Mouse (Mus musculus) forebrain, embryonic 10.5 days (tissue): Measurements from ENCODE around the gene Stk33. TPM values are rescaled to one million over a fixed set of nuclear protein-coding genes. Genes with fewer than 3 reads are reported as not detected.

Source experiments
- DNase-seq: peaks from one replicate; pipeline ENCODE4 v3.0.0-alpha.2; 2017; ENCODE audit warnings: low spot score; ENCODE audit errors: extremely low spot score
- H3K27ac ChIP-seq: fragments of 300-500 bp; sonication (generic); 2 replicates; pipeline ENCODE4 v1.5.1; 2016; ENCODE audit warnings: mild to moderate bottlenecking
- H3K27me3 ChIP-seq: fragments of 300-500 bp; sonication (generic); 2 replicates; pipeline ENCODE4 v1.6.1; 2016; ENCODE audit warnings: mild to moderate bottlenecking; ENCODE audit not compliant: poor library complexity, severe bottlenecking
- H3K36me3 ChIP-seq: fragments of 300-500 bp; sonication (generic); replicated peaks from 2 replicates; pipeline ENCODE4 v1.6.1; 2016; ENCODE audit warnings: mild to moderate bottlenecking, moderate library complexity
- H3K4me1 ChIP-seq: fragments of 300-500 bp; sonication (generic); 2 replicates; pipeline ENCODE4 v1.6.1; 2016
- H3K4me3 ChIP-seq: fragments of 300-500 bp; sonication (generic); 2 replicates; pipeline ENCODE4 v1.5.1; 2016; ENCODE audit warnings: mild to moderate bottlenecking, moderate library complexity
- H3K9me3 ChIP-seq: fragments of 300-500 bp; sonication (generic); 2 replicates; pipeline ENCODE4 v1.6.1; 2016; ENCODE audit warnings: mild to moderate bottlenecking, moderate library complexity
- WGBS: fragments of 180-500 bp; shearing (Covaris S2); methylation state at CpG from one replicate; pipeline ENCODE4 v1.1.7; 2016; 5-methylcytosine and 5-hydroxymethylcytosine counted together
- polyA plus RNA-seq: library from polyadenylated mRNA; unstranded; fragments of >200 nt; fragmentation: Nextera tagmentation; extraction: Ambion mirVana; gene quantifications from 2 replicates; pipeline ENCODE4 v1.2.1, GENCODE M21; 2016

Gene Stk33
- polyA plus RNA-seq, 1 experiment from 2014 or later, result 4.8 TPM

DNA sequence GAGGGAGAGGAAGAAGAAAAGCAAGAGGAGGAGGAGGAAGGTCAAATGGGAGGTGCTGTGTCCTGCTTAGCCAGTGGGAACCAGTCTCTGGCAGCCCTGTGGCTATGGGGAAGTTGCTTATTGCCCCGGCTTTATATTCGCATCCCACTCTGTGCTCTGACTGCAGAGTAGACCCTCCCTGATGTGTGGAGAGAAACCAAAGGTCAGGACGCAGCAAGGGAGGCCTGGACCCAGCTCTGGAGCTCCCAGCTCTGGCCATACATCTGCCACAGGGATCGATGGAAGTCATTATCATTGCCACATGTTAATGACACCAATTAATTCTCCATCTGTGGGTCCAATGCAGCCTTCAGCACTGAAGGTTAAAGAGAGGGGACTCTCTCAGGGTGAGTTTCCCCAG lies 171.5 kb downstream of the Stk33 start:
- WGBS, result 75% methylated on average over 4 of the region's 4 CpGs
- Histone ChIP-seq H3K36me3 (no peaks in the 10 kb centered on the region), H3K4me3 (no peak overlapping the region), H3K27me3 (peaks cover 26% of the 10 kb centered on the region), H3K9me3 (no peaks in the 10 kb centered on the region), H3K4me1 (peaks cover 14% of the 10 kb centered on the region; the same call in 1 of the 2 replicates), H3K27ac (no peak overlapping the region)
- DNase-seq, result no peak

GRCm38 (mm10) chr7:109266181-109266580 lies 172.7 kb downstream of the Stk33 start:
- Histone ChIP-seq H3K4me3 (no peak overlapping the region), H3K9me3 (no peaks in the 10 kb centered on the region), H3K36me3 (no peaks in the 10 kb centered on the region), H3K27me3 (peaks cover 33% of the 10 kb centered on the region), H3K27ac (no peak overlapping the region), H3K4me1 (peaks cover 14% of the 10 kb centered on the region; the same call in 1 of the 2 replicates)
- DNase-seq, result no peak
- WGBS, result 41% methylated on average over 1 of the region's 1 CpGs

- no peak overlapping the region for H3K27ac ChIP-seq
- H3K9me3 ChIP-seq, result no peaks in the 10 kb centered on the region
- H3K4me1 ChIP-seq, result peaks cover 14% of the 10 kb centered on the region; the same call in 1 of the 2 replicates
- no peak for DNase-seq
- no peaks in the 10 kb centered on the region for H3K36me3 ChIP-seq
- H3K27me3 ChIP-seq, result peaks cover 39% of the 10 kb centered on the region
- WGBS, result 91% methylated on average over 5 of the region's 5 CpGs
- no peak overlapping the region for H3K4me3 ChIP-seq
These were observed 173.3 kb downstream of the Stk33 start for GRCm38 (mm10) chr7:109265606-109266005.

DNA sequence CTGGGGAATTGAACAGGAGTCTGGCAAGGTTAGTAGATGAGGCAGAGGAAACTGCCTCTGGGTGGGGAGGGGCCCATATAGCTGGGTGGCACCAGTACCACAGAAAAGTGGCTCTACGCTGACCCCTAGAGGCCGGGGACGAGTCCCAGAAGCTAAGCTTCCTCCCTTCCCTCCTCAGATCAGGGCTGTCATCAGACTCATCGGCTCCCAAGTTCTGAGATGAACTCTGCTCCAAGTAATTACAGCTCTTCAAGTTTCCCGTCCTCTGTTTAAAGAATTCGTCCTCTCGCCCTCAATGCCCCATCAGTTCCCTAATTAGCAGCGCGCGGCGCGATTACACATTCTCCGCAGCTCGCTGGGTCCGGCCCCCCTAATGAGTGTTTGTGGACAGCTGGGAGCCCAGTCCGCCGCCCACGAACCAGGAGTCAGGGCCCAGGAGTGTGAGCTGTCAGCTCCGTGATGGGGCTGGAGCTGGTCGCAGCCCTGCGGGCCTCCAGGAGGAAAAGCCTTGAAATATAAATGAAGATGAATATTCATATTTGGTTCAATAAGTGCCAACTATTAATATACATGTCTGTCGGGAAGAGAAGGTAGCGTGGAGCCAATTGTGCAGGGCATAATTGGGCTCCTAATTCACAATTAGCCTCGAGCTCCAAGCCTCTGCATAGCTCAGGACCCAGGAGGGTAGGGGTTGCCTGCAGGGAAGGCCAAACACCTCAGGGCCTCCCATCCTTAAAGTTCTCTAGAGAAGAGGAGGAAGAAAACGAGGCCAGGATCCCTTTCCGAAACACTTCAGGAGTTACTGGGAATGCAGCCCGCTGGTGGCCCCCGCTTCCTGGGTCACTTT lies 183.2 kb downstream of the Stk33 start:
- Histone ChIP-seq H3K9me3 (no peaks in the 10 kb centered on the region), H3K27ac (peak overlapping the region; percentile 4; the same call in 1 of the 2 replicates), H3K4me3 (peak overlapping the region; percentile 29), H3K36me3 (no peaks in the 10 kb centered on the region), H3K4me1 (peaks cover 30% of the 10 kb centered on the region), H3K27me3 (peaks cover 94% of the 10 kb centered on the region)
- 20% methylated on average over 28 of the region's 28 CpGs for WGBS
- peak; percentile 67 for DNase-seq

DNA sequence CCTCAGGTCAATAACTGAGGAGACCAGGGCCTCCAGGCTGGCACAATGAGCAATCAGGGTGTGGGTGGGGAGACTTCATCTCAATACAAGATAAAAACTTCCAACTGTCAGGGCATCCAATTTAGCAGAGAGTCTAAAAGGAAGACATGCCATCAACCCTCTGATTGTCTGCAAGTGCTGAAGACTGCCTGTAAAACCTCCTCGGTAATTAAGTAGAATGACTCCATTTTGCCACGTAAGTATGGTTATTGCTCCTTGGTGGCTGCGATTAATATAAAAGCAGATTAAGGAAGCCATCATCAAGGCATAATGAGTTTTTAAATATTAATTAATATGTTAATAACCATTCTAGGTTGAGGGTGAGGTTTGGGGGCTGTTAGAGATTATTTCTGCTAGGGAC lies 187.5 kb downstream of the Stk33 start:
- H3K27me3 ChIP-seq, result peaks cover 84% of the 10 kb centered on the region
- H3K4me3 ChIP-seq, result no peak overlapping the region
- no peaks in the 10 kb centered on the region for H3K36me3 ChIP-seq
- peaks cover 32% of the 10 kb centered on the region for H3K4me1 ChIP-seq
- no peaks in the 10 kb centered on the region for H3K9me3 ChIP-seq
- WGBS, result 92% methylated on average over 3 of the region's 3 CpGs
- no peak for DNase-seq
- no peak overlapping the region for H3K27ac ChIP-seq

DNA sequence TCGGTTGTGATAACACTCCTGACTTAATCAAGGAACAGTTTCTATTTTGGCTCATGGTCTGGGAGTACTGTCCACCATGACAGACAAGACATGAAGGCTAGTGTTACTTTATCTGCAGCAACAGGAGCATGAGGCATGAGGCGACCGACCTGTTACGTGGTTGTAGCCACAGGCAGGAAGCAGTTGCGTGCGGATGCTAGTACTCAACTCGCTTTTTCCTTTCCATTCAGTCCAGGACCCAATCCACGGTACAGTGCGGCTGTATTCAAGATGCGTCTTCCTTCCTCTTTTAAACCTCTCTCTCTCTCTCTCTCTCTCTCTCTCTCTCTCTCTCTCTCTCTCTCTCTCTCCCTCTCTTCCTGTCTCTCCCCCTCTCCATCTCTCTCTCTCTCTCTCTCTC lies 194.1 kb downstream of the Stk33 start:
- peaks cover 83% of the 10 kb centered on the region for H3K27me3 ChIP-seq

DNA sequence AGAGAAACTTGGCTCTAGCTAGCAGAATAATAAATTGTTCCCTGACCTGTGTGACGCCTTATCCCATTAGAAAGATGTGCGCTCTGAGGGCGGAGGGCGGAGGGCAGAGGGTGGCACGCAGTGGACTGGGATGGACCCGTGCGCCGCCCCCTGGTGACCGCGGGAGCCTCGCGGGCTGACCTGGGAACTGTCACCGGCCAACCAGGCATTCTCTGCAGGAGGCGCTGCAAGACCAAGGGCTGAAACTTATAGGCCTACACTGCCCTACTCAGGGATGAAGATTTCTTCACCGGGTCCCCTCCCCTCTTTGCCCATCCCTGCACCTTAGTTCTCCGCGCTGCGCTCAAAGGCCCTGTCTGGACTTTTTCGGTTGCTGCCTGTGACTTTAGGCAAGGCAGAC lies 197.6 kb downstream of the Stk33 start:
- H3K27ac ChIP-seq, result no peak overlapping the region
- H3K4me3 ChIP-seq, result no peak overlapping the region

More for the DNA sequence above, 194.1 kb downstream of the Stk33 start:
- WGBS, result 95% methylated on average over 10 of the region's 10 CpGs
- H3K4me1 ChIP-seq, result peaks cover 25% of the 10 kb centered on the region
- DNase-seq, result no peak
- H3K9me3 ChIP-seq, result no peaks in the 10 kb centered on the region
- no peak overlapping the region for H3K27ac ChIP-seq
- no peaks in the 10 kb centered on the region for H3K36me3 ChIP-seq
- H3K4me3 ChIP-seq, result no peak overlapping the region

GRCm38 (mm10) chr7:109239346-109239745 lies 199.5 kb downstream of the Stk33 start:
- no peak overlapping the region for H3K4me3 ChIP-seq
- 0 out of 2 replicates have a peak overlapping the region, but pooled peaks have one; percentile 40 for H3K27ac ChIP-seq
- WGBS, result 65% methylated on average over 1 of the region's 1 CpGs
- H3K4me1 ChIP-seq, result peaks cover 52% of the 10 kb centered on the region
- no peaks in the 10 kb centered on the region for H3K36me3 ChIP-seq
- H3K27me3 ChIP-seq, result peaks cover 97% of the 10 kb centered on the region
- DNase-seq, result no peak
- H3K9me3 ChIP-seq, result peaks cover 5% of the 10 kb centered on the region; the same call in 1 of the 2 replicates

More for the DNA sequence above, 197.6 kb downstream of the Stk33 start:
- peaks cover 36% of the 10 kb centered on the region for H3K4me1 ChIP-seq
- no peak for DNase-seq
- 8% methylated on average over 19 of the region's 19 CpGs for WGBS
- H3K9me3 ChIP-seq, result peaks cover 5% of the 10 kb centered on the region; the same call in 1 of the 2 replicates
- H3K36me3 ChIP-seq, result no peaks in the 10 kb centered on the region
- H3K27me3 ChIP-seq, result peaks cover 92% of the 10 kb centered on the region

DNA sequence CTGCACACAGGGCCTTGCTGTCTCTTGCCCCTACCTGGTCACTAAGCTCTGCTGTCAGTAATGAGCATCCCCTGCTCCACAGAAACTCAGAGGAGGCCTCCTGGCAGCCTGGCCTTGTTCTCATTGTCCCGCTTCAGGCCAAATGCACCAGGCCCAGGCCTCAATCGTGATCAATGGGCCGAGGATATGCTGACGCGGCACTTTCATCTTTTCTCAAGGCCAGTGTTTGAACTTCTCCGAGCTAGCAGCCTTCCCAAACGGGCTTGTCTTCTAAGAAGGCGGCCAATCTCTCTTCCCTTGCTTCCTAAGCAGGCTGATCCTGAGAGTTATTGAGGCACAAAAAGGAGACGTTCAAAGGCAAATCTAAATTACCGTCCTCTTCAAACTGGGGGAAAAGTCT lies 200.2 kb downstream of the Stk33 start:
- WGBS, result 79% methylated on average over 10 of the region's 10 CpGs
- peaks cover 99% of the 10 kb centered on the region for H3K27me3 ChIP-seq
- peaks cover 5% of the 10 kb centered on the region; the same call in 1 of the 2 replicates for H3K9me3 ChIP-seq
- no peak overlapping the region for H3K4me3 ChIP-seq
- no peak for DNase-seq
- H3K4me1 ChIP-seq, result peaks cover 54% of the 10 kb centered on the region
- 0 out of 2 replicates have a peak overlapping the region, but pooled peaks have one; percentile 41 for H3K27ac ChIP-seq
- no peaks in the 10 kb centered on the region for H3K36me3 ChIP-seq

- H3K4me1 ChIP-seq, result peaks cover 67% of the 10 kb centered on the region
- peaks cover 5% of the 10 kb centered on the region; the same call in 1 of the 2 replicates for H3K9me3 ChIP-seq
- 4% methylated on average over 2 of the region's 2 CpGs for WGBS
- peaks cover 98% of the 10 kb centered on the region for H3K27me3 ChIP-seq
- DNase-seq, result no peak
- 0 out of 2 replicates have a peak overlapping the region, but pooled peaks have one; percentile 65 for H3K27ac ChIP-seq
- no peaks in the 10 kb centered on the region for H3K36me3 ChIP-seq
- no peak overlapping the region for H3K4me3 ChIP-seq
These were observed 203.8 kb downstream of the Stk33 start for GRCm38 (mm10) chr7:109234882-109235640.

- Histone ChIP-seq H3K27ac (peak overlapping the region; percentile 65; the same call in 1 of the 2 replicates), H3K4me1 (peaks cover 65% of the 10 kb centered on the region), H3K9me3 (peaks cover 5% of the 10 kb centered on the region; the same call in 1 of the 2 replicates), H3K36me3 (no peaks in the 10 kb centered on the region), H3K27me3 (peaks cover 98% of the 10 kb centered on the region), H3K4me3 (no peak overlapping the region)
- DNase-seq, result no peak
- WGBS, result 13% methylated on average over 5 of the region's 5 CpGs
These were observed 204.4 kb downstream of the Stk33 start for GRCm38 (mm10) chr7:109234476-109234875.

DNA sequence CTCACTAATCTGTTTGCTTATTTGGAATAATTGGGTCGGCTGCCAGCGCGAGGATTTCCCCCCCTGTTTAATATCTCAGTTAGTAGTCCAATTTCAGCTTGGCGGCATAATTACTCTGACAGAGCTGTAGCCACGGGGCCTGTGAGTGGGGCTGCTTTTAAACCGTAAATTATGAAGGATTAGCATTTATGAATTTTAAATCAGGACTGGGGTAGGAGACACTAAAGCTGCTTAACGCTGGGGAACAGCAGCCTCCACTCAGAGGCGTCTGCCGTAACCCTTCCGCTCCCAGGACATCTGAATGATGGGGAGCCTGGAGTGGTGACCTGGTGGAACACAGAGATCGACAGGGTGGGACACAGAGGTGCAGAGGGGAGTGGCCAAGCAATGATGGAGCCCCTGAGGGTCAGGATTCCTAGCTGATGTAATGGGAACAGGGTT lies 207.0 kb downstream of the Stk33 start:
- Histone ChIP-seq H3K9me3 (peaks cover 5% of the 10 kb centered on the region; the same call in 1 of the 2 replicates), H3K4me3 (no peak overlapping the region), H3K4me1 (peaks cover 53% of the 10 kb centered on the region), H3K27ac (peak overlapping the region; percentile 40; the same call in 1 of the 2 replicates), H3K27me3 (peaks cover 99% of the 10 kb centered on the region), H3K36me3 (no peaks in the 10 kb centered on the region)
- DNase-seq, result no peak
- 41% methylated on average over 11 of the region's 11 CpGs for WGBS
